Mouse (Mus musculus): ENCODE results near the gene Ttc7b.

- TF ChIP-seq MAX (IDR thresholded peaks at IDR 0.05; ENCODE audit: low read depth) (no peak), E2F4 (IDR thresholded peaks at IDR 0.05; ENCODE audit: insufficient read depth) (no peak), MYOD1 (IDR thresholded peaks at IDR 0.05; ENCODE audit: control insufficient read depth in 1 of 3, insufficient read length in 2 of 3, low read depth in 2 of 3) (no peak), POLR2A (IDR thresholded peaks at IDR 0.05; ENCODE audit: insufficient read length, low read depth) (no peak), CEBPB (IDR thresholded peaks at IDR 0.05; ENCODE audit: insufficient read depth, poor library complexity, severe bottlenecking) (no peak), USF1 (IDR thresholded peaks at IDR 0.05; ENCODE audit: low read depth) (no peak), REST (IDR thresholded peaks at IDR 0.05; ENCODE audit: insufficient read depth, insufficient read length) (no peak)
Observed at GRCm38 (mm10) chr12:100273033-100273432, 247.6 kb downstream of the Ttc7b start.
